Mouse (Mus musculus) liver, embryonic 13.5 days (tissue): ENCODE measurements around the gene Gpr180. TPM values are rescaled to one million over a fixed set of nuclear protein-coding genes. Genes with fewer than 3 reads are reported as not detected.
"Not testable (repeated sequence)": the region's sequence is repeated elsewhere in the genome, so short reads cannot be mapped to it uniquely, and the experiment has no call there.

ENCODE experiments used
- ATAC-seq: fragments of 200-750 bp; cut with Nextera tagmentation; 2 replicates; pipeline ENCODE4 v1.8.0; 2017; ENCODE audit warnings: low read depth, mild to moderate bottlenecking, moderate number of reproducible peaks, moderate library complexity
- DNase-seq: peaks from one replicate; pipeline ENCODE4 v3.0.0; 2022
- H3K27ac ChIP-seq: fragments of 300-500 bp; sonication (generic); 2 replicates; pipeline ENCODE4 v1.5.1; 2015; ENCODE audit warnings: moderate library complexity, mild to moderate bottlenecking, inconsistent platforms
- H3K27me3 ChIP-seq: fragments of 300-500 bp; sonication (generic); 2 replicates; pipeline ENCODE4 v1.6.1; 2015; ENCODE audit warnings: mild to moderate bottlenecking, inconsistent platforms
- H3K36me3 ChIP-seq: fragments of 300-500 bp; sonication (generic); 2 replicates; pipeline ENCODE4 v1.6.1; 2015; ENCODE audit warnings: mild to moderate bottlenecking, inconsistent platforms
- H3K4me1 ChIP-seq: fragments of 300-500 bp; sonication (generic); replicated peaks from 2 replicates; pipeline ENCODE4 v1.6.1; 2015; ENCODE audit warnings: inconsistent platforms
- H3K4me2 ChIP-seq: fragments of 300-500 bp; sonication (generic); 2 replicates; pipeline ENCODE4 v1.6.1; 2015; ENCODE audit warnings: inconsistent platforms, mild to moderate bottlenecking, moderate library complexity
- H3K4me3 ChIP-seq: fragments of 300-500 bp; sonication (generic); replicated peaks from 2 replicates; pipeline ENCODE4 v1.5.1; 2015; ENCODE audit warnings: mild to moderate bottlenecking, inconsistent platforms
- H3K9ac ChIP-seq: fragments of 300-500 bp; sonication (generic); 2 replicates; pipeline ENCODE4 v1.6.1; 2015; ENCODE audit warnings: mild to moderate bottlenecking, inconsistent platforms
- H3K9me3 ChIP-seq: fragments of 300-500 bp; sonication (generic); replicated peaks from 2 replicates; pipeline ENCODE4 v1.6.1; 2016; ENCODE audit warnings: inconsistent platforms
- WGBS: fragments of 180-500 bp; shearing (Covaris S2); methylation state at CpG from one replicate; pipeline ENCODE4 v1.1.7; 2015; ENCODE audit not compliant: insufficient replicate concordance; 5-methylcytosine and 5-hydroxymethylcytosine counted together
- polyA plus RNA-seq: library from polyadenylated mRNA; unstranded; fragments of >200 nt; fragmentation: Nextera tagmentation; extraction: Ambion mirVana; gene quantifications from 2 replicates; pipeline ENCODE4 v1.2.1, GENCODE M21; 2015

Gpr180 gene
- polyA plus RNA-seq, 1 experiment from 2014 or later, result 13.8 TPM

GRCm38 (mm10) chr14:118156056-118156455, 19.1 kb downstream of the Gpr180 start:
- not testable (repeated sequence) for DNase-seq, H3K9ac ChIP-seq, ATAC-seq, H3K9me3 ChIP-seq, H3K4me2 ChIP-seq, H3K4me3 ChIP-seq, H3K27ac ChIP-seq, H3K27me3 ChIP-seq, H3K4me1 ChIP-seq
- WGBS, result 88% methylated on average over 16 of the region's 16 CpGs
- peaks cover 39% of the 10 kb centered on the region for H3K36me3 ChIP-seq

- DNase-seq (no peak), ATAC-seq (no peak)
- H3K27ac ChIP-seq, result no peak overlapping the region
Measured at GRCm38 (mm10) chr14:118156740-118157139, 19.8 kb downstream of the Gpr180 start.

DNA sequence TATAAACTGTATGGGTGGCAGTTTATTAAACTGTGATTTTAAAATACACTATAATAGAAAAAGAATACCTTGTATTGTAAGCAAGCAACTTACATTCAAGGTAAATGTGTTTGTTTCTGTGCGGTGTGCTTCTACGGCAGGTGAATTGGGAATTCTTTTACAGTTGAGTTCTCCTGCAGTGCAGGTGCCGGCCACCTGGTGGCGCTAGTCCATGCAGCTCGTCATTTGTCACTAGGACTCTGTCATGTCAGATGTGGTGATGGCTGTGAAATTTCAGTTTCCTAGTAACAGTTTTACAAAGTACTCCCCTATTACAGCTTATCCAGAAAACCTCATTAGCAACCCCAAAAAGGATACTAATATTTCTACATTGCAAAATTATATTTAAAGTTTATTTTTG, 20.2 kb downstream of the Gpr180 start:
- no peaks in the 10 kb centered on the region for H3K4me1 ChIP-seq
- DNase-seq (peak; percentile 26), ATAC-seq (no peak)
- no peaks in the 10 kb centered on the region for H3K27me3 ChIP-seq
- no peak overlapping the region for H3K9ac ChIP-seq
- WGBS, result 34% methylated on average over 5 of the region's 5 CpGs
- no peak overlapping the region for H3K4me3 ChIP-seq
- peaks cover 45% of the 10 kb centered on the region for H3K36me3 ChIP-seq
- no peaks in the 10 kb centered on the region for H3K9me3 ChIP-seq
- H3K27ac ChIP-seq, result no peak overlapping the region
- H3K4me2 ChIP-seq, result no peak overlapping the region

More at GRCm38 (mm10) chr14:118156740-118157139, 19.8 kb downstream of the Gpr180 start:
- WGBS, result 79% methylated on average over 10 of the region's 10 CpGs
- H3K9ac ChIP-seq, result no peak overlapping the region
- no peak overlapping the region for H3K4me3 ChIP-seq
- H3K36me3 ChIP-seq, result peaks cover 43% of the 10 kb centered on the region
- H3K4me1 ChIP-seq, result no peaks in the 10 kb centered on the region
- H3K27me3 ChIP-seq, result no peaks in the 10 kb centered on the region
- no peak overlapping the region for H3K4me2 ChIP-seq
- H3K9me3 ChIP-seq, result no peaks in the 10 kb centered on the region

DNA sequence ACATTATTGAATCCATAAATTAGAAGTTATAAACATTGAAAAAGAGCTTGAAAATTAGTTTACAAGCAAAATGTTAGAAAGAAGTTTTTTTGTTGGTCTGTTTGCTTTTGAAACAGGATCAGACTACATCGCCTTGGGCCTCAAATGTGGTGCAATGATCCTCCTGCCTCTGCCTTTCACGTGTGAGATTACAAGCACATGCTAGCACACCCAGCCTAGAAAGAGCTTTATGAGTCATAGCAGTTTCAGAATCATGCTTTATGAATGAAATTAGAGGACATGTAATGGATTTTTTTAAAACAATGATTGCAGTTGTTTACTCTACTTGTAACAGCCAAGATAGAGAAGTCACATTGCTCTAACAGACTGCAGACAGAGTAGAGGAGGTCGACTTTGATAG, 24.8 kb downstream of the Gpr180 start:
- H3K36me3 ChIP-seq, result peaks cover 41% of the 10 kb centered on the region
- H3K9me3 ChIP-seq, result no peaks in the 10 kb centered on the region
- H3K27ac ChIP-seq, result no peak overlapping the region
- no peaks in the 10 kb centered on the region for H3K27me3 ChIP-seq
- ATAC-seq (no peak), DNase-seq (no peak)
- 76% methylated on average over 3 of the region's 3 CpGs for WGBS
- H3K9ac ChIP-seq, result no peak overlapping the region
- no peak overlapping the region for H3K4me2 ChIP-seq
- H3K4me3 ChIP-seq, result no peak overlapping the region
- H3K4me1 ChIP-seq, result no peaks in the 10 kb centered on the region

- H3K36me3 ChIP-seq, result peaks cover 41% of the 10 kb centered on the region
- ATAC-seq, result no peak
- no peak overlapping the region for H3K4me2 ChIP-seq
- H3K27me3 ChIP-seq, result no peaks in the 10 kb centered on the region
- no peaks in the 10 kb centered on the region for H3K9me3 ChIP-seq
- no peak for DNase-seq
- H3K4me1 ChIP-seq, result no peaks in the 10 kb centered on the region
- 83% methylated on average over 14 of the region's 14 CpGs for WGBS
- H3K4me3 ChIP-seq, result no peak overlapping the region
- H3K9ac ChIP-seq, result no peak overlapping the region
- H3K27ac ChIP-seq, result no peak overlapping the region
Measured at GRCm38 (mm10) chr14:118162640-118163039, 25.7 kb downstream of the Gpr180 start.

GRCm38 (mm10) chr14:118168776-118169175, 31.8 kb downstream of the Gpr180 start:
- no peak for ATAC-seq
- Histone ChIP-seq H3K27ac (no peak overlapping the region), H3K4me2 (no peak overlapping the region), H3K36me3 (no peaks in the 10 kb centered on the region), H3K9me3 (no peaks in the 10 kb centered on the region), H3K27me3 (no peaks in the 10 kb centered on the region), H3K4me1 (no peaks in the 10 kb centered on the region), H3K4me3 (no peak overlapping the region), H3K9ac (no peak overlapping the region)
- 81% methylated on average over 4 of the region's 4 CpGs for WGBS
- DNase-seq, result no peak

GRCm38 (mm10) chr14:118173590-118174203, 36.7 kb downstream of the Gpr180 start:
- H3K36me3 ChIP-seq, result no peaks in the 10 kb centered on the region
- 47% methylated on average over 11 of the region's 11 CpGs for WGBS

GRCm38 (mm10) chr14:118175071-118175693, 38.2 kb downstream of the Gpr180 start:
- no peaks in the 10 kb centered on the region for H3K27me3 ChIP-seq
- no peak overlapping the region for H3K4me3 ChIP-seq
- H3K27ac ChIP-seq, result no peak overlapping the region
- no peaks in the 10 kb centered on the region for H3K9me3 ChIP-seq
- H3K4me2 ChIP-seq, result no peak overlapping the region
- peaks cover 5% of the 10 kb centered on the region; the same call in 1 of the 2 replicates for H3K4me1 ChIP-seq
- H3K9ac ChIP-seq, result no peak overlapping the region
- DNase-seq (no peak), ATAC-seq (no peak)
- H3K36me3 ChIP-seq, result no peaks in the 10 kb centered on the region
- WGBS, result 75% methylated on average over 30 of the region's 30 CpGs

More at GRCm38 (mm10) chr14:118173590-118174203, 36.7 kb downstream of the Gpr180 start:
- no peak overlapping the region for H3K27ac ChIP-seq
- H3K9me3 ChIP-seq, result no peaks in the 10 kb centered on the region
- no peak for DNase-seq
- H3K4me2 ChIP-seq, result no peak overlapping the region
- no peak for ATAC-seq
- H3K4me3 ChIP-seq, result no peak overlapping the region
- H3K9ac ChIP-seq, result no peak overlapping the region
- no peaks in the 10 kb centered on the region for H3K27me3 ChIP-seq
- H3K4me1 ChIP-seq, result no peaks in the 10 kb centered on the region

- Histone ChIP-seq H3K9ac (no peak overlapping the region), H3K36me3 (no peaks in the 10 kb centered on the region), H3K4me1 (peaks cover 11% of the 10 kb centered on the region), H3K9me3 (no peaks in the 10 kb centered on the region), H3K4me2 (no peak overlapping the region), H3K27me3 (no peaks in the 10 kb centered on the region), H3K27ac (no peak overlapping the region), H3K4me3 (no peak overlapping the region)
- WGBS, result 72% methylated on average over 12 of the region's 12 CpGs
- DNase-seq (no peak), ATAC-seq (no peak)
Measured at GRCm38 (mm10) chr14:118175694-118176085, 38.7 kb downstream of the Gpr180 start.

- no peak for ATAC-seq
- no peak for DNase-seq
- Histone ChIP-seq H3K36me3 (no peaks in the 10 kb centered on the region), H3K27ac (no peak overlapping the region), H3K9me3 (no peaks in the 10 kb centered on the region), H3K4me3 (no peak overlapping the region), H3K4me1 (peaks cover 15% of the 10 kb centered on the region), H3K27me3 (no peaks in the 10 kb centered on the region), H3K9ac (no peak overlapping the region), H3K4me2 (no peak overlapping the region)
- WGBS, result 45% methylated on average over 1 of the region's 1 CpGs
Measured at GRCm38 (mm10) chr14:118179251-118179650, 42.3 kb downstream of the Gpr180 start.

DNA sequence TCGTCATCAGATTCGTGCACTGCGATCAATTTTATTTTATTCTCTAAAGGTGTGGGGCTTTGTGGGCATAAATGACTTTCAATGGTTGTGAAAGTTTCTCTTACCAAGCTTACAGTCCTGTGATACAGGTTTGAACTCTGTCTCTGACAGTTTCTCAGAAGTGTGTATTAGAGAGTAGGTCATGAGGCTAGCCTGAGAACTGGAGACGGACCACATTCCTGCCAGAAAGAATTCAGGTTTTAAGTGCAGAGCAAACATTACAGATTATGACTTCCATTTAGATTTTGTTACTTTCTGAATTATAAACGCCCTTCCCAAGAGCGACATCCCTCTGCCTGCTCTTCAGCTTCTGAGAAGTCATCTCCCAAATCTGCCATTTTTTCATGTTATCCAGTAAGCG, 42.7 kb downstream of the Gpr180 start:
- peak overlapping the region; percentile 72 for H3K4me2 ChIP-seq
- peaks cover 15% of the 10 kb centered on the region for H3K4me1 ChIP-seq
- WGBS, result 36% methylated on average over 7 of the region's 7 CpGs
- no peak overlapping the region for H3K27ac ChIP-seq
- DNase-seq, result no peak
- no peaks in the 10 kb centered on the region for H3K27me3 ChIP-seq
- H3K36me3 ChIP-seq, result no peaks in the 10 kb centered on the region
- peak overlapping the region; percentile 31 for H3K9ac ChIP-seq
- H3K4me3 ChIP-seq, result peak overlapping the region; percentile 63
- H3K9me3 ChIP-seq, result no peaks in the 10 kb centered on the region
- no peak for ATAC-seq

- peak overlapping the region; percentile 72 for H3K4me2 ChIP-seq
- ATAC-seq (peak; percentile 89), DNase-seq (peak; percentile 54)
- H3K27ac ChIP-seq, result 0 out of 2 replicates have a peak overlapping the region, but pooled peaks have one; percentile 50
- peak overlapping the region; percentile 63 for H3K4me3 ChIP-seq
- WGBS, result under 1% methylated on average over 20 of the region's 20 CpGs
- peak overlapping the region; percentile 31 for H3K9ac ChIP-seq
- no peaks in the 10 kb centered on the region for H3K27me3 ChIP-seq
- H3K9me3 ChIP-seq, result no peaks in the 10 kb centered on the region
- peaks cover 15% of the 10 kb centered on the region for H3K4me1 ChIP-seq
- H3K36me3 ChIP-seq, result no peaks in the 10 kb centered on the region
Measured at GRCm38 (mm10) chr14:118180117-118180557, 43.2 kb downstream of the Gpr180 start.
